Mouse (Mus musculus) midbrain, embryonic 15.5 days (tissue): ENCODE measurements around the gene Gm45785. TPM values are rescaled to one million over a fixed set of nuclear protein-coding genes. Genes with fewer than 3 reads are reported as not detected.

Experiments used
- ATAC-seq: fragments of 200-750 bp; cut with Nextera tagmentation; replicated peaks from 2 replicates; pipeline ENCODE4 v1.8.0; 2017; ENCODE audit warnings: moderate TSS enrichment
- H3K27ac ChIP-seq: fragments of 300-500 bp; sonication (generic); 2 replicates; pipeline ENCODE4 v1.5.1; 2015; ENCODE audit warnings: mild to moderate bottlenecking, inconsistent platforms
- H3K27me3 ChIP-seq: fragments of 300-500 bp; sonication (generic); replicated peaks from 2 replicates; pipeline ENCODE4 v1.6.1; 2015; ENCODE audit warnings: inconsistent platforms
- H3K36me3 ChIP-seq: fragments of 300-500 bp; sonication (generic); replicated peaks from 2 replicates; pipeline ENCODE4 v1.6.1; 2015; ENCODE audit warnings: inconsistent platforms
- H3K4me1 ChIP-seq: fragments of 300-500 bp; sonication (generic); 2 replicates; pipeline ENCODE4 v1.6.1; 2015; ENCODE audit warnings: inconsistent platforms
- H3K4me2 ChIP-seq: fragments of 300-500 bp; sonication (generic); 2 replicates; pipeline ENCODE4 v1.6.1; 2015; ENCODE audit warnings: inconsistent platforms, mild to moderate bottlenecking, moderate library complexity
- H3K4me3 ChIP-seq: fragments of 300-500 bp; sonication (generic); 2 replicates; pipeline ENCODE4 v1.5.1; 2015; ENCODE audit warnings: mild to moderate bottlenecking, inconsistent platforms
- H3K9ac ChIP-seq: fragments of 300-500 bp; sonication (generic); 2 replicates; pipeline ENCODE4 v1.6.1; 2015; ENCODE audit warnings: mild to moderate bottlenecking, inconsistent platforms
- H3K9me3 ChIP-seq: fragments of 300-500 bp; sonication (generic); 2 replicates; pipeline ENCODE4 v1.6.1; 2016; ENCODE audit warnings: inconsistent platforms
- WGBS: fragments of 180-500 bp; shearing (Covaris S2); methylation state at CpG from one replicate; pipeline ENCODE4 v1.1.7; 2015; ENCODE audit warnings: mixed read lengths; 5-methylcytosine and 5-hydroxymethylcytosine counted together
- polyA plus RNA-seq: library from polyadenylated mRNA; unstranded; fragments of >200 nt; fragmentation: Nextera tagmentation; extraction: Ambion mirVana; gene quantifications from 2 replicates; pipeline ENCODE4 v1.2.1, GENCODE M21; 2015

Gene Gm45785
- polyA plus RNA-seq, 1 experiment from 2014 or later: 0.23 TPM

DNA sequence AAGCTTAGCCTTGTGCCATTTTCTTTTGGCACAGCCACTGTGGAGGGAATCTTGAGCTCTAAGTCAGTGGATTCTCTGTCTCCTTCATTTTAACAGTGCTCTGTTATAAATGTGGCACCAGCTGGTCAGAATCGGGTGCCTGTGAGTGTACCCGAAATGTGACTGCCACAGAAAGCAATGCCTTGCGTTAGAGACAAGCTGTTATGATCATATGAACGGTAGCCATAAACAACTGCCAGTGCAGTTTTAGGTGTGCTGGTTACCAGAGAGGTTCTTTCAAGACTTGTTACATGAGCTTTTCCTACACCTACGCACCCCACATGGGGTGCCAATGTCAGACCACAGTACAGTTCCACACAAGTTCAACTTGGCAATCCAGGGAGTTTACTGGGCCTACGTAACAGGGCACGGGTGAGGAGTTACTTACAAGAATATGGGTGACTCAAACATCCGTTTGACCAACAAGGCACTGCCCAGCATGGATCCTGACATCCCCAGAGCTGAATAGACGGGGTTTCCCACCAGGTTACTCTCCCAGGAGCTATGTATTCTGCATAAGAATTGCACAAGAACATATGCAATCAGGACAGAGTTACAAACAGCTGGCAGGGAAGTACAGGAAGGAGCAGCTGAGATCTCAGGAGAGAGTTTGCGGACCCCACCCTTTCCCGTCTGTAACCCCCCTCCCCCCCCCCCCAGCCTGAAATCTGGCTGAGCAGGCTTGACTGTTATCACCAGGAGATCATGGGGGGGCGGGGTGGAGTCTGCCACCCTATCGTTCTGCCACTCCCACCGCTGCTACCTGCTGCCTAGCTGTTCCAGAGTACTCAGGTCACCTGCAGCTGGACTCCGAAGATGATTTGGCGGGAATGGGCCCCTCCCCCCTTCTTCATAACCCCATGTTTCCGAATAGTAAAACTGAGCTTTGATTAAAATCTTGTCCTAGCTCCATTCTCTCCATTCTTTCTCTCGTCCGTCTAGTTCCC, 15.1 kb downstream of the Gm45785 start:
- Histone ChIP-seq H3K4me3 (no peak overlapping the region), H3K4me1 (no peaks in the 10 kb centered on the region), H3K4me2 (no peak overlapping the region), H3K36me3 (no peaks in the 10 kb centered on the region), H3K27ac (no peak overlapping the region), H3K9ac (no peak overlapping the region), H3K9me3 (no peaks in the 10 kb centered on the region), H3K27me3 (peaks cover 19% of the 10 kb centered on the region)
- no peak for ATAC-seq
- 39% methylated on average over 19 of the region's 19 CpGs for WGBS

DNA sequence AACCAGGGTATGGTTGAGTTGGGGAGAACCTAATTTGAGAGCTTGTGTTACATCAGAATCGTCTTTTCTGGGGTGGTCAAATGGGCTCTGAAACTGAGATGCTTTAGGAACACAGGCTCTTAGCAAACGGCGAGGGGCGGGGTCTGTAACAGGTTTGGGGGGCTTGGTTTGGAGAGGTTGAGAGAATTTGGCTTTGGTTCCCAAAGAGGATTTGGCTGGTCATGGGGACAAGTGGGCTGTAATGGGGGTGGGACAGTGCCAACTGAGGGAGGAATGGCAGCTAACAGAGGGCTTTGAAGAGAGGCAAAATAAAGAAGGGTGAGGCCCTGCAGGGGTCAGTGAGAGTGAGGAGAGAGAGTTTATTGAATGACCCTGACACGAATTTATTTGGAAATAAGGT, 16.6 kb downstream of the Gm45785 start:
- 63% methylated on average over 5 of the region's 5 CpGs for WGBS
- no peak overlapping the region for H3K4me2 ChIP-seq
- no peak for ATAC-seq
- H3K4me3 ChIP-seq: no peak overlapping the region
- H3K9ac ChIP-seq: no peak overlapping the region
- H3K36me3 ChIP-seq: no peaks in the 10 kb centered on the region
- H3K27ac ChIP-seq: no peak overlapping the region
- no peaks in the 10 kb centered on the region for H3K4me1 ChIP-seq
- peaks cover 16% of the 10 kb centered on the region for H3K27me3 ChIP-seq
- no peaks in the 10 kb centered on the region for H3K9me3 ChIP-seq

DNA sequence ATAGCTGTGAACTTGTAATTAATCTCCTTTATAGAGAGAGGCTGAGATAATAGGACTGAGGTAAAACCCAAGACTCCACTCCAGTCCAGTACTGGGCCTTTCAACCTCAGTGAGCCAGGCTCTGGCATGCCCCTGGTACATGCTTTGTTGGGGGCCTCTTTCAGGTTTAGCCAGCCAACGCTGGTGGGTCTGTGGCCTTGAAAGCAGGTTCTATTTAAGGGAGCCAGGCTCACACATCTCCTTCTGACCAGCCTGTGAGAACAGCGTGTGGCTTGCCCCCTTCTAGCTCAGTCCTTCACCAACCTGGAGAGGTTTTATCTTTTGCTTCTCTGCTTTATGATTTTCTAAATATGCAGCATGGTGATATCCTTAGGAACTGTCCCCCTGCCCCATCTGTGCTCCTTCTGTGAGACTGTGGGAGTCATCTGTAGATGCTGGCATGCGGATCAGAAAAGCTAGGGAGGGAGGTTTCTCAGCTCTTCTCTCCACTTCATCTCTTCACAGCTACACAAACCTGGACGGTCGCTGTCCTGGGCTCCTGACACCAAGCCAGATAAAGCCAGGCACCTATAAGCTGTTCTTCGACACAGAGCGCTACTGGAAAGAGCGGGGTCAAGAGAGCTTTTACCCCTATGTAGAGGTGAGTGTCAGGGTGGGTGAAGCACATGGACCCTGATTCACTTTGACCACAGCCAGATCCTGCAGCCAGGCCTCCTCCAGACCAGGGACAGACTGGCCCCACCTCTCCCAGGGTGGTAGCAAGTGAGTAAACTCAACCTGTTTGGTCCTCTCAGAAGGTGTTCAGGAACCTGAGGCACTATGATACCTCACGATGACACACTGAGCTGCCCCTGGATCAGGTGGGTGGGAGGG, 19.7 kb downstream of the Gm45785 start:
- no peak overlapping the region for H3K4me2 ChIP-seq
- H3K9me3 ChIP-seq: no peaks in the 10 kb centered on the region
- H3K27ac ChIP-seq: no peak overlapping the region
- H3K27me3 ChIP-seq: 0 out of 2 replicates have a peak, but pooled peaks cover 7% of the 10 kb centered on the region
- no peak overlapping the region for H3K9ac ChIP-seq
- WGBS: 86% methylated on average over 9 of the region's 9 CpGs
- no peaks in the 10 kb centered on the region for H3K36me3 ChIP-seq
- no peaks in the 10 kb centered on the region for H3K4me1 ChIP-seq
- no peak overlapping the region for H3K4me3 ChIP-seq
- no peak for ATAC-seq

DNA sequence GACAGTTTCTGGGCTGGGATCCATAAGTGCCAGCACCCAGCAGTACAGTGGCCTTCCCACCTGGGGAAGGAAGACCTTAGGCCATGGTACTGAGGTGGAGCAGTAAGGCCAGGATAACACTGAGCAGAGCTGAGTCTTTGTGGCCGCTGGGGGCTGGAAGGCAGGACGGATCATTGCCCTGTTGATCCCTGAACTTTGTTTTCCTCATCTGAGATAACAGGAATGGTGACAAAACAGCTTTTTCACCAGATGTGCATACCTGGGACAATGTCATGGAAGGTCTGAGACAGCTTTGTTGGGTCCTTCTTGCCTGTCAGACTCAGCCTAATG, 20.4 kb downstream of the Gm45785 start:
- Histone ChIP-seq H3K9ac (no peak overlapping the region), H3K4me2 (no peak overlapping the region), H3K27ac (no peak overlapping the region), H3K27me3 (0 out of 2 replicates have a peak, but pooled peaks cover 3% of the 10 kb centered on the region), H3K36me3 (no peaks in the 10 kb centered on the region), H3K9me3 (no peaks in the 10 kb centered on the region), H3K4me1 (no peaks in the 10 kb centered on the region), H3K4me3 (no peak overlapping the region)
- WGBS: 83% methylated on average over 2 of the region's 2 CpGs
- no peak for ATAC-seq

DNA sequence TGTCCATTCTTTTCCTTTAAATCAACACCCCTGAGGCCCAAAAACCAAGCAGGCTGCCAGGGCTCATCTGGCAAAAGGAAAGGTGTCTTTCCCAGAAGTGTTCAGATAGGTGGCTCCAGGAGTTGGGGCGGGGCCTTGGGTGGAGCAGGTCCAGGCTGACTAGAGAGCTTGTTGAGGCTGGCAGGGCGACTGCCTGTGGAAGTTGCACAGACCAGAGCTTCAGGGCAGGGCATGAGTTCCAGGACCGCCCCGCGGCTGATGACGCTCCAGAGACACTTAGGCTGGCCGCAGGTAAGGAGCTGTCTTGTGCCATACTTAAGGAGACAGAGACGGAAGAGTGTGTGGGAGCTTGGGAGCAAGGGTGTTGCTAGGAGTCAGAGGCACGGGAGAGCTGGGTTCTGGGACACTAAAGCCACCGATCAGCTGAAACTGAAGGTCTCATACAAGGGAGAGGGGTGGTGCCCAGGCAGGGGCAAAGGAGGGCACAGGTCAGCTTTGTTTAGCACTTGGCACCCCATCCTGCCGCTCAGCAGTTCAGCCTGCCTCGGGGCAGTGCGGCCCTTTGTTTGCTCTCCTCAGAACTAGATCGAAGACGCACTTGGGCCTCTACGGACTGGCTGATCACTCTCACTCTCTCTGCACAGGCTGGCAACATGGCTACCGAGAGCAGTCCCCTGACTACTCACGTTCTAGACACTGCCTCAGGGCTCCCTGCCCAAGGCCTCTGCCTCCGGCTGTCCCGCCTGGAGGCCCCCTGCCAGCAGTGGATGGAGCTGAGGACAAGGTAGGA, 21.0 kb downstream of the Gm45785 start, which contains the start of gene Urah:
Gene Urah (plus strand): TSS at position 51 of the 790 bp plus-strand sequence.
- Histone ChIP-seq H3K4me2 (no peak within 1 kb of the TSS), H3K9me3 (no peaks in the 10 kb centered on the region), H3K36me3 (no peaks in the 10 kb centered on the region), H3K27me3 (0 out of 2 replicates have a peak, but pooled peaks cover 3% of the 10 kb centered on the region), H3K4me1 (no peaks in the 10 kb centered on the region), H3K4me3 (no peak within 1 kb of the TSS), H3K27ac (no peak within 1 kb of the TSS), H3K9ac (no peak within 1 kb of the TSS)
- no peak for ATAC-seq
- WGBS: 47% methylated on average over 20 of the region's 20 CpGs

DNA sequence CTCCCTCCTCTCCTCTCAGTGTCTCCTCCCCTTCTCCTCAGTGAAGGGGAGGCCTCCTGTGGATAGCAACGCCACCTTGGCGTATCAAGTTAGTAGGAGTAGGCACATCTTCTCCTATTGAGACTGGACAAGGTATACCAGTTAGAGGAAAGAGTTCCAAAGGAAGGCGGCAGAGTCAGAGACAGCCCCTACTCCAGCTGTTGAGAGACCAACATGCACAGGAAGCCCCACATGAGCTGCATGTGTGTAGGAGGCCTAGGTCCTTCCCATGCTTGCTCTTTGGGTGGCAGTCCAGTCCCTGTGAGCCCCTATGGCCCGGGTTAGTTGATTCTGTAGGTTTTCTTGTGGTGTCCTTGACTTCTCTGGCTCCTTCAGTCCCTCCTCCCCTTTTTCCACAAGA, 22.8 kb downstream of the Gm45785 start:
- Histone ChIP-seq H3K4me3 (no peak overlapping the region), H3K36me3 (no peaks in the 10 kb centered on the region), H3K4me1 (no peaks in the 10 kb centered on the region), H3K4me2 (no peak overlapping the region), H3K27ac (no peak overlapping the region), H3K27me3 (0 out of 2 replicates have a peak, but pooled peaks cover 3% of the 10 kb centered on the region), H3K9me3 (no peaks in the 10 kb centered on the region), H3K9ac (no peak overlapping the region)
- no peak for ATAC-seq
- 88% methylated on average over 4 of the region's 4 CpGs for WGBS

DNA sequence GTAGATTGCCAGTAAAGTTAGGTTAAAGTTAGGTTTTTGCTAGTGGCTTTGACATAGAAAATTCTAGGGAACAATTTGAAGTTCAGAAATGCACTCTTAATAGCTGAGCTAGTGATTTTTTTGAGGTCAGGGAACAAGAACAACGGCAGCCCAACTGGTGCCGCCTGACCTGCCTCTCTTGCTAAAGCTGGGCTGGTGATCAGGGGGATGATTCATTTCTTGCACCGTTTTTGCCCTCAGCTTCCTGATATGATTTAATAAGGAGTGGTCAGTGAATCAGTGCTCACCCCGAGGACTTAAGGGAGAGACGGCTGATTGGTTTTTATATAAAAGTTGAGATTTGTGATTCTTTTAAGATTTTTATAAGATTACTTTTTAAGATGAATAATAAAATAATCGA, 24.7 kb downstream of the Gm45785 start:
- no peaks in the 10 kb centered on the region for H3K36me3 ChIP-seq
- 77% methylated on average over 6 of the region's 6 CpGs for WGBS
- ATAC-seq: no peak
- no peak overlapping the region for H3K4me3 ChIP-seq
- H3K9me3 ChIP-seq: no peaks in the 10 kb centered on the region
- H3K4me1 ChIP-seq: no peaks in the 10 kb centered on the region
- no peak overlapping the region for H3K9ac ChIP-seq
- H3K27ac ChIP-seq: no peak overlapping the region
- no peak overlapping the region for H3K4me2 ChIP-seq
- no peaks in the 10 kb centered on the region for H3K27me3 ChIP-seq

DNA sequence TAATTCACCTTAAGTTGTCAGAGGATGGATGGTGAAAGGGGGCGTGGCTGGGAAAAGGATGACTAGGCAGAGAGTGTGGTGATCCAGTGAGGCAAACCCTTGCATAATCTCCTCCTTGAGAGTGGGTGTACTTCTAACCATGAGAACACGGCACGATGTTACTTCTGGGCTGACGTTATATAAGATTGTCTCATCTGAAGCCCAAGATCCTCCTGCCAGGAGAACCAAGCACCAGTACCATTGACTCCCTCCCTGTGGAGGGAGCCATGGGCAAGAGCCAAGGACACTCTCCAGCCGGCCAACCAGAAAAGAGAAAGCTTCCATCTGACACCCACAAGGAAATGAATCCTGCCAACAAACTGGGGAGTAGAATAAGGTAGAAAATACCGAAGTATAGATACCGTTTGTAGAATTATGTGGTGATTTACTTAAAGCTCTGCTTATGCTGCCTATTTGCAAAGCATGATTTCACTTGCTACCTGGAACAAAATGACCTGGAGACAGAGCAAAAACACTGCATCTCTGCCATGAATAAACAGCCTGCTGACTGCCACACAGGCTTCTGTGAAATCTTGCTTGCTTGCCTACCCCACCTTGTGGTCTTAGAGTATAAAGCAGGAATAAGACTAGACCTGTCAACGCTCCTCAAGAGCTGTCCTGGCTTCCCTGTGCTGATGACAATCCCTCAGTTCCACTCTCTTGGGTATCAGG, 27.8 kb downstream of the Gm45785 start:
- Histone ChIP-seq H3K9me3 (no peaks in the 10 kb centered on the region), H3K27ac (0 out of 2 replicates have a peak overlapping the region, but pooled peaks have one; percentile 15), H3K4me1 (no peaks in the 10 kb centered on the region), H3K9ac (0 out of 2 replicates have a peak overlapping the region, but pooled peaks have one; percentile 20), H3K4me3 (no peak overlapping the region), H3K4me2 (0 out of 2 replicates have a peak overlapping the region, but pooled peaks have one; percentile 8), H3K36me3 (no peaks in the 10 kb centered on the region), H3K27me3 (no peaks in the 10 kb centered on the region)
- no peak for ATAC-seq
- 35% methylated on average over 8 of the region's 8 CpGs for WGBS

DNA sequence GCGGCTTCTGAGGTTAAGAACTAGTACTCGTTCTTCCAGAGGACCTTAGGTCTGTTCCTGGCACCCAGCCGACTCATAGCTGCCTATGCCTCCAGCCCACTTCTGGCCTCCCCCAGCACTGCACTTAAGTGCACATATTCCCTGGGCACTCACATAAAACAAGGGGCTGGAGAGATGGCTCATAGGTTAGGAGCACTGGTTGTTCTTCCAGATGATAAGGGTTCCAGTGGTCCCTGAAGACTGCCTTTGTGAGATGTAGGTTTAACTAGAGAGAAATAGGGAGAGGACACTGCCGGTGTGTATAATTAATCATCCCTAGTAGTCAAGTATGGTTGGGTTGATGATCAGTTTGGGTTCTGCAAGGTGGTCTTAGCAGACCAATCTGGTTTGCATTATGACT, 33.4 kb downstream of the Gm45785 start:
- H3K4me1 ChIP-seq: peaks cover 13% of the 10 kb centered on the region
- H3K4me2 ChIP-seq: no peak overlapping the region
- no peaks in the 10 kb centered on the region for H3K27me3 ChIP-seq
- WGBS: 91% methylated on average over 4 of the region's 4 CpGs
- H3K9me3 ChIP-seq: no peaks in the 10 kb centered on the region
- no peak overlapping the region for H3K27ac ChIP-seq
- H3K4me3 ChIP-seq: no peak overlapping the region
- no peak for ATAC-seq
- no peak overlapping the region for H3K9ac ChIP-seq
- H3K36me3 ChIP-seq: peaks cover 3% of the 10 kb centered on the region; the same call in 1 of the 2 replicates

DNA sequence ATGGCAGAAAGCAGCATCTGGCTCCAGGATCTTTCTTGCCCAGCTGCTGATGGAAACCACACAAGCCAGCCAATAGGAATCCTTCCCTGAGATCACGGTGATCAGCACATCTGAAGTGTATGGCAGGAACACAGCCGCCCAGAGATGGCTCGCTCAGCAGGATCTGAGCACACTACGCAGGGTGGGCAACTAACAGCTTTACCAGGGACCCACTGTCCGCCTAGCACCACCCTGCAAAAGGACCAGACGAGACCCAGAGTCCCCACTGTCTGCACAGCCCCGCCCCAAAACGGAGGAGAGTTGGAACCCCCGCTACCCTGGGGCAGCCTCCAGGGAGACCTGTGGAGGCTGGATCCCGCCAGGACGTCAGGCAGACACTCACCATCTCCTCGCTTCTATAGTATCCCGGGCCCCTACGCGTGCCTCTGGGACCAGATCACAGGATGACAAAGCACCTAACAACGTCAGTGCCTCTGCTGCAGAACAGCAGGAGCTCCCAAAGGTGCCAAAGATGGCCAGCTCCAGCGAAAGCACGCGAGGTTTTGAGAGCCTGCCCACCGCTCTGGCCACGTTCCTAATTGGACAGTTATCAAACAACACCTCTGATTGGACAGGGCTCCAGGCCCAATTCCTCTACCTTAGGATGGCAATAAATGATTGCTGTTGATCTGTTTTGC, 34.3 kb downstream of the Gm45785 start, which contains the start of gene Zfp941:
Gene Zfp941 (minus strand): TSS at position 526 of the 677 bp plus-strand sequence.
- H3K9ac ChIP-seq: peak within 1 kb of the TSS; percentile 72
- peaks cover 22% of the 10 kb centered on the region for H3K4me1 ChIP-seq
- H3K4me3 ChIP-seq: peak within 1 kb of the TSS; percentile 77
- H3K4me2 ChIP-seq: peak within 1 kb of the TSS; percentile 59
- ATAC-seq: peak; percentile 94
- no peaks in the 10 kb centered on the region for H3K27me3 ChIP-seq
- peak within 1 kb of the TSS; percentile 94 for H3K27ac ChIP-seq
- H3K36me3 ChIP-seq: peaks cover 3% of the 10 kb centered on the region; the same call in 1 of the 2 replicates
- H3K9me3 ChIP-seq: no peaks in the 10 kb centered on the region
- 2% methylated on average over 21 of the region's 21 CpGs for whole genome bisulfite sequencing

DNA sequence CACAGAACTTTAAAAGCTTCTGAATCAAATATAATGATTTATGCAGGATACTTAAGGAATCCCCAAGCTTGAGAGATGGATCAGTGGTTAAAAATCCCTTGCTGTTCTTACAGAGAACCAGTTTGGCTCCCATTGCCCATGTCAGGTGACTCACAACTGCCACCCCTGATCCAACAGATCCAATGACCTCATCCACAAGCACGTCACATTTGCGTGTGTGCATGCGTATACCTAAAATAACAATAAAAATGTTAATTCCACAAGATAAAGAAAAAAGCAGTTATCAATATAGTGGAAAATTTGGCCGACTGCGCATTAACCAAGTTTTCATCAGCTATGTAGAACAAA, 34.9 kb downstream of the Gm45785 start:
- Histone ChIP-seq H3K9me3 (no peaks in the 10 kb centered on the region), H3K9ac (peak overlapping the region; percentile 72), H3K4me3 (peak overlapping the region; percentile 77), H3K27ac (peak overlapping the region; percentile 94), H3K27me3 (no peaks in the 10 kb centered on the region), H3K4me1 (peaks cover 22% of the 10 kb centered on the region), H3K36me3 (peaks cover 3% of the 10 kb centered on the region; the same call in 1 of the 2 replicates), H3K4me2 (peak overlapping the region; percentile 59)
- WGBS: 36% methylated on average over 5 of the region's 5 CpGs
- peak; percentile 73 for ATAC-seq
